Mouse (Mus musculus) liver, postnatal 0 days (tissue): ENCODE measurements around the gene Supt4a. TPM values are rescaled to one million over a fixed set of nuclear protein-coding genes. Genes with fewer than 3 reads are reported as not detected.
A peak's percentile ranks its signal among the peaks of the same experiment; 100 is the strongest.

Experiments used
- ATAC-seq: fragments of 200-750 bp; cut with Nextera tagmentation; 2 replicates; pipeline ENCODE4 v1.8.0; 2017; ENCODE audit warnings: mild to moderate bottlenecking, moderate library complexity
- DNase-seq: peaks from one replicate; pipeline ENCODE4 v3.0.0-alpha.2; 2016
- H3K27ac ChIP-seq: fragments of 300-500 bp; sonication (generic); 2 replicates; pipeline ENCODE4 v1.5.1; 2014; ENCODE audit warnings: antibody characterized with exemption, moderate library complexity, mild to moderate bottlenecking, low read depth
- H3K27me3 ChIP-seq: fragments of 300-500 bp; sonication (generic); 2 replicates; pipeline ENCODE4 v1.6.1; 2014; ENCODE audit warnings: low read length, control low read depth, mixed read lengths; ENCODE audit not compliant: insufficient read depth
- H3K36me3 ChIP-seq: fragments of 300-500 bp; sonication (generic); replicated peaks from 2 replicates; pipeline ENCODE4 v1.6.1; 2014; ENCODE audit warnings: mild to moderate bottlenecking, control low read depth, low read length, moderate library complexity, mixed read lengths; ENCODE audit not compliant: insufficient read depth
- H3K4me1 ChIP-seq: fragments of 300-500 bp; sonication (generic); 2 replicates; pipeline ENCODE4 v1.6.1; 2014; ENCODE audit warnings: antibody characterized with exemption, mild to moderate bottlenecking, control low read depth; ENCODE audit not compliant: insufficient read depth
- H3K4me2 ChIP-seq: fragments of 300-500 bp; sonication (generic); 2 replicates; pipeline ENCODE4 v1.6.1; 2014; ENCODE audit warnings: low read depth, mild to moderate bottlenecking, low read length, moderate library complexity, mixed read lengths
- H3K4me3 ChIP-seq: fragments of 300-500 bp; sonication (generic); 2 replicates; pipeline ENCODE4 v1.5.1; 2014; ENCODE audit warnings: low read depth, low read length
- H3K9ac ChIP-seq: fragments of 300-500 bp; sonication (generic); replicated peaks from 2 replicates; pipeline ENCODE4 v1.6.1; 2014; ENCODE audit warnings: mild to moderate bottlenecking, moderate library complexity
- H3K9me3 ChIP-seq: fragments of 300-500 bp; sonication (generic); 2 replicates; pipeline ENCODE4 v1.6.1; 2016; ENCODE audit warnings: mild to moderate bottlenecking, control low read depth, low read length, mixed read lengths
- CTCF ChIP-seq: sonication (generic); IDR thresholded peaks from 2 replicates; pipeline ENCODE4 v1.5.1; 2016; ENCODE audit warnings: antibody characterized with exemption, low read depth
- EP300 ChIP-seq: IDR thresholded peaks from 2 replicates; pipeline ENCODE4 v1.6.1; 2016; ENCODE audit warnings: antibody characterized with exemption, low read depth, mild to moderate bottlenecking
- WGBS: fragments of 180-500 bp; shearing (Covaris S2); extraction: QIAGEN DNeasy Blood & Tissue Kit; methylation state at CpG from one replicate; pipeline ENCODE4 v1.1.7; 2014; ENCODE audit not compliant: insufficient replicate concordance; 5-methylcytosine and 5-hydroxymethylcytosine counted together
- polyA plus RNA-seq: library from polyadenylated mRNA; unstranded; fragments of >200 nt; fragmentation: Nextera tagmentation; extraction: Ambion mirVana; gene quantifications from 2 replicates; pipeline ENCODE4 v1.2.1, GENCODE M21; 2015

Supt4a gene
- polyA plus RNA-seq, 1 experiment from 2014 or later = 120 TPM

DNA sequence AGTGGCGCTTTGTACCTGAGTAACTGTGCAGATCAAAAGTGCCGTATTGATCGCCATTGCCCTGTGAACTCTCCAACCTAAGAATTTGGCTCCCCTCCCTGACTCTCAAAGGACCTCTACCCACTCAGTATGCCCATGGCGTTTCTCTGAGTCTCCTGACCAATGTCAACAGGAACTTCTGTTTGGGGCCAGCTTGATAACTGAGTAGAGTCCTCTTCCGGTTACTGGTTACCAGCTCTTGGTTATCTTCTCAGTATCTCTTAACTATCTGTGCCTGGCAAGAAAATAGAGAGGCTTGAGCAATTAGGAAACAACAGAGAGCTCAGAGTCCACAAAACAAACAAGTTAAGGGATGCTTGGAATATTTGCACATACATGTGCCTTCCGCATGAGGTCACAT lies 36.2 kb upstream of the Supt4a start:
- no peaks in the 10 kb centered on the region for H3K36me3 ChIP-seq
- TF ChIP-seq EP300 (0 out of 2 replicates have a peak, but pooled peaks have one; percentile 32), CTCF (no peak)
- peaks cover 52% of the 10 kb centered on the region for H3K4me1 ChIP-seq
- 51% methylated on average over 6 of the region's 6 CpGs for WGBS
- H3K27me3 ChIP-seq = no peaks in the 10 kb centered on the region
- H3K9ac ChIP-seq = no peak overlapping the region
- H3K4me2 ChIP-seq = peak overlapping the region; percentile 22; the same call in 1 of the 2 replicates
- peak overlapping the region; percentile 73 for H3K27ac ChIP-seq
- H3K4me3 ChIP-seq = no peak overlapping the region
- no peaks in the 10 kb centered on the region for H3K9me3 ChIP-seq
- peak; percentile 47 for DNase-seq
- peak; percentile 75 for ATAC-seq

DNA sequence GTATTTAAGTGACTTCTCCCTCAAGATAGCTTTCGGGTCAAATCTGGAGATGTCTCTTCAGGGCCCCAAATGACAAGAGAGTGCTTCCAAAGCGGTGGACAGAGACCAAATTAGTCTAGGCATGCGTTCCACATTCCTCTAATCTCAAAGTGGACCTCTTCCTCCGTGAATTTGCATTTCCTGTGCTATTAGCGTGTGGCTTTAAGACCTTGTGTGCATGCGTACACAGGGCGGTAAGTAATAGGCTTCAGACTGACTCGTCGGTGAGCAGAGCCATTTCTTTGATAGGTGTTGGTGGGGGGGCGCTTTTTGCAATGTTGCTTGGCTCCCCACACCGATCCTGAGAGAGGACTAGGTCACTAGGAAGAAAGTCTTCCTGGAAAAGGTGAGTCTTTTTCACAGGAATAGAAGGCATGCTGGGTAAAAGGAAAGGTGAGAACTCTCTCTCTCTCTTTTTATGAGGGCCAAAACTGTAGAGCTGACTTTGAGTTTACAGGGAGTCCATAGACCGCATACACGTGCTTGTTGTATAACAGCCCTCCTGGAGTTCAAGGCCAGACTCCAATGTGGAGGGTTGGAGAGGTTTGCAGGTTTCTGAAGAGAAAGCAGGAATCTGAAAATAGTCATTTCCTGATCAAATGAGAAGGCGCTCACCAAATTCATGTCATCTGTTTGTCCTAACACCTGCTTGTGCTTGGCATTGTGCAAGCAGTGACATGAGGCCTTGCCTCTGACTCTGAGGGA lies 35.3 kb upstream of the Supt4a start:
- no peak for ATAC-seq
- no peak overlapping the region for H3K4me3 ChIP-seq
- TF ChIP-seq CTCF (no peak), EP300 (peak; percentile 5; the same call in 1 of the 2 replicates)
- H3K4me2 ChIP-seq = no peak overlapping the region
- H3K27me3 ChIP-seq = no peaks in the 10 kb centered on the region
- DNase-seq = peak; percentile 12
- no peak overlapping the region for H3K9ac ChIP-seq
- no peaks in the 10 kb centered on the region for H3K36me3 ChIP-seq
- H3K9me3 ChIP-seq = no peaks in the 10 kb centered on the region
- peak overlapping the region; percentile 73 for H3K27ac ChIP-seq
- peaks cover 48% of the 10 kb centered on the region for H3K4me1 ChIP-seq
- 34% methylated on average over 14 of the region's 14 CpGs for WGBS

DNA sequence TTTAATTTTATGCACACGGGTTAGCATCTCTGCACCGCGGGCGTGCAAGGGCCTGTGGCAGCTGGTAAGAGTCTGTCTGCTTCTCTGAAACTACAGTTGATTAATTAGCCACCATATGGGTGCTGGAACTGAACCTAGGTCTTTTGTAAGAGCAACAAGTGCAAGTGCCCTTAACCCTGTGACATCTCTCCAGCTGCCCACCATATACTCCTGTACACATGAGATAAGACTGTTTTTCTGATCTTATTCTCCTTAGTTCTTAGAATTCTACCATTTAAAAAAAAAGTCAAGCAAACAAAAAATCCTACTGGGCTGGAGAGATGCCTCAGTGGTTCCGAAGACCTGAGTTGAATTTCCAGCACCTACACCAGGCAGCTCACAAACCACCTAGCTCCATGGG lies 33.7 kb upstream of the Supt4a start:
- 53% methylated on average over 5 of the region's 5 CpGs for WGBS
- Histone ChIP-seq H3K4me3 (no peak overlapping the region), H3K27ac (peak overlapping the region; percentile 74; the same call in 1 of the 2 replicates), H3K9ac (no peak overlapping the region), H3K4me1 (peaks cover 43% of the 10 kb centered on the region), H3K9me3 (no peaks in the 10 kb centered on the region), H3K27me3 (no peaks in the 10 kb centered on the region), H3K36me3 (no peaks in the 10 kb centered on the region), H3K4me2 (peak overlapping the region; percentile 29; the same call in 1 of the 2 replicates)
- no peak for TF ChIP-seq CTCF
- TF ChIP-seq EP300 = peak; percentile 70
- ATAC-seq (peak; percentile 18; the same call in 1 of the 2 replicates), DNase-seq (no peak)

DNA sequence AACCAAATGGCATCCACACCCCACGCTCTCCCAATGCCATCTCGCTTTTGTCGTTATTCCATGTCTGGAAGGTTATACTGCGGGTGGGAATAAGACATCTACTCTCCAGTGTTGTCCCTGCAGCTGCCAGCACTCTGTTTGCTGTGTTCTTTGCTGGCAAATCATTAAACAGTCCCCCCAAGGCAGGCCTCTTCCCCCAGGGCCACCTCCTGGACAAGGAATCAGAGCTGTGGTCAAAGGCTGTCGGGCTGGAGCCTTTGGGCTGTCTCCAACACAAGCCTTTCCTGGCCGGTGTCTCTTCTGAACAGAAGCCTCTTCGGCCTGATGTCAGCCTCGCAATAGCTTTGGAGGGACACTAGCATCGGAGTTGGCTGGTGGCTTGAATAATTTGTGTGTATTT lies 33.1 kb upstream of the Supt4a start:
- peak overlapping the region; percentile 74 for H3K27ac ChIP-seq
- ATAC-seq (peak; percentile 40; the same call in 1 of the 2 replicates), DNase-seq (peak; percentile 45)
- no peaks in the 10 kb centered on the region for H3K36me3 ChIP-seq
- H3K4me3 ChIP-seq = no peak overlapping the region
- 68% methylated on average over 9 of the region's 9 CpGs for WGBS
- TF ChIP-seq CTCF (no peak), EP300 (no peak)
- H3K4me2 ChIP-seq = peak overlapping the region; percentile 43
- H3K9me3 ChIP-seq = no peaks in the 10 kb centered on the region
- H3K4me1 ChIP-seq = peaks cover 48% of the 10 kb centered on the region
- no peak overlapping the region for H3K9ac ChIP-seq
- H3K27me3 ChIP-seq = no peaks in the 10 kb centered on the region

DNA sequence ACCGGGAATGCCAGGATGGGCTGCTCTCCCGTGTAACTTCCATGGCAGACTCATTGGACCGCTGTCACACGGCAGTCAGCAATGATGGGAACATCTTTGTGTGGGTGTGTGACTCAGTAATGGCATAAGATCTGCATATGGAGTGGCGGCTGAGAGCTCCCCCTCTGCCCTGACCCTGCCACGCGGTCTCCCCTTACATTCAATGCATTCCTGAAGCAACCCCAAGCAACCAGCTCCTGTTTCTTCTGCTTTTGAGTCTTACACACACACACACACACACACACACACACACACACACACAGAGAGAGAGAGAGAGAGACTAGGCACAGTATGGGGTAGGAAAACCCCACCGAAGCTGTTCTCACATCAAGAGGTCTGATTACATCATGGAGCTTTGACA lies 29.8 kb upstream of the Supt4a start:
- WGBS = 66% methylated on average over 8 of the region's 8 CpGs
- Histone ChIP-seq H3K36me3 (no peaks in the 10 kb centered on the region), H3K4me3 (no peak overlapping the region), H3K4me1 (peaks cover 41% of the 10 kb centered on the region), H3K9ac (no peak overlapping the region), H3K27me3 (no peaks in the 10 kb centered on the region), H3K27ac (no peak overlapping the region), H3K9me3 (no peaks in the 10 kb centered on the region), H3K4me2 (no peak overlapping the region)
- TF ChIP-seq EP300 (no peak), CTCF (no peak)
- ATAC-seq (no peak), DNase-seq (no peak)

DNA sequence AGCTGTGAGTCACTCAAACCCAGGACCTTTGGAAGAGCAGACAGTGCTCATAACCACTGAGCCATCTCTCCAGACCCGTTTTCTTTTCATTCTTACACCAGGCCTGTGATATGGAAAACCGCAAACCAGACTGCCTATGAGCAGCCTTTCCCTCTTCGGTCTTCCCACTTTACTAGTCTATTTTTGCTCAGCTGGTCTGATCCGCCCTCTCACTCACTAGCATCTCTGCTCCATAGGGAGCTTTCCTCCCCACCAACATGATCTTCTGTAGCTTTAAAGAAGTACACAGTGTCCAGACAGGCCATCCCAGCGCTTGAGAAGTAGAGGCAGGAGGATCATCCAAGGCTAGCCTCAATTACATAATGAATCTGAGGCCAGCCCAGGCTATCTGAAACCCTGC lies 28.4 kb upstream of the Supt4a start:
- no peak for ATAC-seq
- Histone ChIP-seq H3K27ac (no peak overlapping the region), H3K27me3 (no peaks in the 10 kb centered on the region), H3K4me3 (no peak overlapping the region), H3K36me3 (no peaks in the 10 kb centered on the region), H3K9ac (no peak overlapping the region; the same call in 1 of the 2 replicates), H3K9me3 (no peaks in the 10 kb centered on the region), H3K4me2 (no peak overlapping the region), H3K4me1 (peaks cover 37% of the 10 kb centered on the region)
- WGBS = 79% methylated on average over 5 of the region's 5 CpGs
- no peak for DNase-seq
- TF ChIP-seq EP300 (no peak), CTCF (no peak)
